Mouse (Mus musculus): Measurements from ENCODE around the gene D430041D05Rik.
"Not testable (repeated sequence)": the region's sequence is repeated elsewhere in the genome, so short reads cannot be mapped to it uniquely, and the experiment has no call there.

D430041D05Rik gene

GRCm38 (mm10) chr2:104109528-104109927 lies 301.3 kb downstream of the D430041D05Rik start:
- no peak for DNase-seq

DNA sequence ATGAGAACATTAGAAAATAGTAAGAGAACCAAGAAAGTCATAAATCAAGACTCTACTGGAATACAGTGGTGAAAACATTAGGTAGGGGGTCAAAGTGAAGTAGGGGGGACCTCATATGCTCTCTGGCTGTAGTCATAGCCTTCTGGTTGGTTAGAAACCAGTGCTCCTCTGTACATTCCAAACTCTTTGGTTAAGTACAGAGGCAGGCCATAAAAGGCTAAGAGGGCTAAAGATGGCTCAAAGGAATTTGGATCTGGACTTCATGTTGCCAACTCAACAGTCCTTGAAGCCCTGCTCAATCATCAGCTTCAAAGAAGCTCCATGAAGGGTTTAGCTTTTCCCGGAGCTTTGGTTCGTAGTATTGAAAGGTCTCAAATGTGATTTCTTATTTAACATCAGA lies 301.8 kb downstream of the D430041D05Rik start:
- DNase-seq: not testable (repeated sequence)

GRCm38 (mm10) chr2:104104800-104105199 lies 306.0 kb downstream of the D430041D05Rik start:
- no peak for DNase-seq

- DNase-seq: no peak
Measured at GRCm38 (mm10) chr2:104099946-104100345, 310.9 kb downstream of the D430041D05Rik start.

GRCm38 (mm10) chr2:104099231-104099585 lies 311.6 kb downstream of the D430041D05Rik start:
- no peak for DNase-seq

DNA sequence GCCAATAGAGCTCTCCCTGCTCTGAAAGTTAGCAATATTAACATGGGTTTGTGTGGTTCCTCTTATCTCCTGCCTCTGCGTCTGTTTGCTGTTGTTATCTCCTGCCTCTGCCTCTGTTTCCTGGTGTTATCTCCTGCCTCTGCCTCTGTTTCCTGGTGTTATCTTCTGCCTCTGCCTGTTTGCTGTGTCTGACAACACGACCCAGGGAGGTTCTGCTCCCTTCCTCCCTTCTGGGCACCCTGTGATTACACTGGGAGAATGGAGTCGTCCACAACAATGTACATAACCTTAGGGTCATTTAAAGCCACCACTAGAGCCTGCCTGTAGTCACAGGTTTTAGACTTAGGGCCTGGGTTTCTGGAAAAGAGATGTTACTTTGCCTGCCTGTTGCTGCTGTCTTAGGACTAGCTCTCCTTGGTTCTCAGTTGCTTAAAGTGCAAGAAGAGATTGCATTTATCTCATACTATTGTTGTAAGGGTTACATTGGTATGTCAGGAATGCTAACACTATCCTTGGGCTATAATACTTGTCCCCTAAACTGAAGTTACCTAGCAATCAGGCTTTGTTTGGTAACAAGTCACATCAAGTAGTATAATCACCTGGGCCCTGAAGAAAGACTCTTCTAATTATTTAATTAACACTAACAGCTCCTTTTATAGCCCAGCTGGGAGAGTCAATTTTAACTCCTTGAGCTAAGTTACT lies 312.1 kb downstream of the D430041D05Rik start:
- no peak for DNase-seq

GRCm38 (mm10) chr2:104097396-104097795 lies 313.4 kb downstream of the D430041D05Rik start:
- DNase-seq: not testable (repeated sequence)

DNA sequence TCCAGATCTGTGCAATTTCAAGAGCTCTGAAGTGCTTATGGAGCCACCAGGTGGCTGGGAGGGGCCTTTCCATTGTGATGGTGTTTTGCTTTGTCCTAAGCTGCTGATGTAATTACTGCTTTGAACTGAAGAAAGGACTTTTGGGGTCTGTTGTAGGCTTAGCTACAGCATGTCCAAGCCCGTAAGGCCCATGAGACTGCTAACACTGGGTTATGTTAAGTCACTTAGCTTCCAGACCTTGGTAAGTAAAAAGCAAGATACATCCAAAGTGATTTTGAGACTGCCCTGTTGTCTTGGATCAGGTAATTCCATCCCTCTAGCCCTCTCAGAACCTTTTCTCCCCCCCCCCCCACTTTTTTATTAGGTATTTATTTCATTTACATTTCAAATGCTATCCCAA lies 314.0 kb downstream of the D430041D05Rik start:
- DNase-seq: not testable (repeated sequence)

- no peak for DNase-seq
Measured at GRCm38 (mm10) chr2:104096256-104096655, 314.6 kb downstream of the D430041D05Rik start.

DNA sequence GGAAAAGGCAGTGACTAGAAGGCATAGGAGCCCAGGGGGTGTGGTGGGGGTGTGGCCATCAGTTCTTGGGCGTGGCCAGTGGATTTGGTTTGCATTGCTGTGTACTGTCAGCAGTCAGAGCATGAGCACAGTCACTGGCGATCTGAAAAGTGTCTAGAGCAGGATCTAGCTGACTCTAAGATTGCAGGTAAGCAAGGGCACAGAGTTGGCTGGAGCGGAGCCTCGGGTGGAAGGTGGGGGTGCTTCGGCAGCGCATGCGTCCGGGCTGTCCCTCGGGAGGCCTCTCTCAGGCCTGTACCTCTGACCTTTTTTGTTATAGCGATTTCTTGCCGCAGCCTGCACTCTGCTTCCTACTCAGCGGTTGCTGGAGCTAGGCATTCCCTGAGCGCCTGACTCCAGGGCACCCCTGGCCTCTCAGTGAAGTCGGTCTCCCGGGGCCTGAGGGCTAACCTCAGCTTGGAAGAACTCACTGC lies 315.0 kb downstream of the D430041D05Rik start, which contains the start of gene Cd59a:
Cd59a (plus strand) TSS at position 61 of the 473 bp plus-strand sequence.
- DNase-seq: peak; percentile 8 to 20

- DNase-seq: no peak
Measured at GRCm38 (mm10) chr2:104093305-104093704, 317.5 kb downstream of the D430041D05Rik start.
